Mouse (Mus musculus) cerebellum, adult 18-20 months (tissue): Measurements from ENCODE around the gene Vmn2r106.

Experiments used
- DNase-seq, 2 experiments: peaks; one replicate each; pipeline ENCODE4 v3.0.0; 2021

Gene Vmn2r106

DNA sequence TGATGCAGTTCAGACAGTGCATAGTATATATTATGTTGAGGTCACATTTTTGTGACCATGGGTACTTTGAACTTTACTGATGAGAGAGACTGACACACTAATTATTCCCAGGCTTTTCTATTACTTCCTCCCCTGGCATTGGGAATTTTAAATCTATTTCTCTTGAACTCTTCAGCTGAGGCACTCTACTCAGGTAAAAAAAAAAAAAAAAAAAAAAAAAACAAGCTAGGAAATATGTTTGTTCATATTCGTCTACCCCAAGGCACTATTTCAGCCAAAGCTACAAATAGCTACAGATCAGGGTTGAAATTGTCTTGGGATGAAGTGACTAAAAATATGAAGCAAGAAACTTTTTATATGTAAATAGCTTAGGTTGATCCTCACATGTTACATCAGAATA, at the start of gene Vmn2r106:
Vmn2r106 (minus strand) TSS at position 101 of the 400 bp plus-strand sequence.
- no peak for DNase-seq

DNA sequence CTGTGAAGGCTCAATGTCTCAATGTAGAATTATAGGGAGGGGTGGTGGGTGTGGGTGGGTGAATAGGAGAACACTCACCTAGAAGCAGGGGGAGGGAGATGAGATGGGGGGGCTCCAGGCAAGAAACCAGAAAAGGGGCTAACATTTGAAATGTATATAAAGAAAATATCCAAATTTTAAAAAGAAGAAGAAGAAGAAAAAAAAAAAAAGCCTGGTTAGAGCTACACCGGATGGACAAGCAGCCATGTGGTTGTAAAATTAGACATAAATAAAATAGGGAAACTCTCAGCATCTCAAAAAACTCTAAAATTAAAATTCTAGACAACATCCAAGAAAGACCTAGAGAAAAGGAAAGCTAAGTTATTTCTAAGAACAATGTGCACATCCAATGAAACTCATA, 20.4 kb upstream of the Vmn2r106 start:
- DNase-seq, result no peak

DNA sequence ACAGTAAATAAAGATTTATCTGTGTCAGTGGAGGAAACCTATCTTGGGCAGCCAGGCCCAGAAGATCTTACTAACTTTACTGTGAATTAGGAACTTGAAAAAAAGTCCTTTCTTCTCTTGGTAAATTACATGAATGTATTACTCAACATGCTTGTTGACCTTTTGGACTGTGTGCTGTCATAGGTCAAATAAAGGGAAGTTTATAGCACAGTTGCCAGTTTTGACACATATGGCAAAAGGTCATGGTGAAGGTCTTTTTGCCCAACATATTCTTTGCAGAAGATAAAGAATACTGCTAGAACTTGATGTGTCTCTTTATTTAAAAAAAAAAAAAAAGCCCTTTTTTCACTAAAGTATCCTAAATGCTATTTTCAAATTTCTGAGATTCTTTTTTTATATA, 1.6 kb upstream of the Vmn2r106 start:
- DNase-seq, result no peak

- DNase-seq, result no peak
These were observed 29.8 kb downstream of the Vmn2r106 start for GRCm38 (mm10) chr17:20255522-20255921.

DNA sequence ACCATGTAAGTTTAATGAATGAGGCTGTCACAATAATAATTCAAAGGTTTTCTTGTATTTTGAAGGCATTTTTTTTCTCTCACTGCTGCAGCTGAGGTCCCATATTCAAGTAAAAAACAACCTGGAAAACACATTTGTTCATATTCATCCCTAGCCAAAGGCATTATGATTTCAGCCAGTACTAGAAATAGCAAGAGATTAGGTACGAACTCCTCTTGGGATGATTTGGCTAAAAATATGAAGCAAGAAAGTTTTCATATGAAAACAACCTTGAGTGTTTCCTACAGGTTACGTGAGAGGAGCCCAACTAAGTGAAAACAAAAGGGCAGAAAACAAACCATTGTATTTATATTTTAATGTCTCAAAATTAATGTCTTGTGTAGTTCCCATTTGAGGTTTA, 50.4 kb downstream of the Vmn2r106 start, which contains the start of gene Vmn2r105:
Vmn2r105 (minus strand) TSS at position 101 of the 400 bp plus-strand sequence.
- no peak for DNase-seq
